Mouse (Mus musculus): ENCODE results near the gene Sox5. TPM values are rescaled to one million over a fixed set of nuclear protein-coding genes. Genes with fewer than 3 reads are reported as not detected.

Sox5 gene
- polyA plus RNA-seq, 1 experiment = 0.02 TPM

GRCm38 (mm10) chr6:144477287-144478064 lies 304.3 kb downstream of the Sox5 start:
- no peak for TF ChIP-seq GATA1 (IDR thresholded peaks at IDR 0.05; ENCODE audit: low read length)

- no peak for TF ChIP-seq GATA1 (IDR thresholded peaks at IDR 0.05; ENCODE audit: low read length)
Measured at GRCm38 (mm10) chr6:144473437-144473836, 308.3 kb downstream of the Sox5 start.

- TF ChIP-seq GATA1 (IDR thresholded peaks at IDR 0.05; ENCODE audit: low read length) = no peak
Measured at GRCm38 (mm10) chr6:144472089-144472900, 309.5 kb downstream of the Sox5 start.

- no peak for TF ChIP-seq GATA1 (IDR thresholded peaks at IDR 0.05; ENCODE audit: low read length)
Measured at GRCm38 (mm10) chr6:144466711-144467110, 315.1 kb downstream of the Sox5 start.

- TF ChIP-seq GATA1 (IDR thresholded peaks at IDR 0.05; ENCODE audit: low read length) = no peak
Measured at GRCm38 (mm10) chr6:144463691-144464090, 318.1 kb downstream of the Sox5 start.

GRCm38 (mm10) chr6:144463274-144463673 lies 318.5 kb downstream of the Sox5 start:
- no peak for TF ChIP-seq GATA1 (IDR thresholded peaks at IDR 0.05; ENCODE audit: low read length)

- TF ChIP-seq GATA1 (IDR thresholded peaks at IDR 0.05; ENCODE audit: low read length) = no peak
Measured at GRCm38 (mm10) chr6:144459486-144459885, 322.3 kb downstream of the Sox5 start.

- no peak for TF ChIP-seq GATA1 (IDR thresholded peaks at IDR 0.05; ENCODE audit: low read length)
Measured at GRCm38 (mm10) chr6:144457500-144457899, 324.3 kb downstream of the Sox5 start.

GRCm38 (mm10) chr6:144454291-144455276 lies 327.2 kb downstream of the Sox5 start:
- TF ChIP-seq GATA1 (IDR thresholded peaks at IDR 0.05; ENCODE audit: low read length) = no peak

GRCm38 (mm10) chr6:144453605-144454004 lies 328.2 kb downstream of the Sox5 start:
- TF ChIP-seq GATA1 (IDR thresholded peaks at IDR 0.05; ENCODE audit: low read length) = no peak

GRCm38 (mm10) chr6:144453147-144453546 lies 328.6 kb downstream of the Sox5 start:
- TF ChIP-seq GATA1 (IDR thresholded peaks at IDR 0.05; ENCODE audit: low read length) = no peak

GRCm38 (mm10) chr6:144452200-144452977 lies 329.4 kb downstream of the Sox5 start:
- TF ChIP-seq GATA1 (IDR thresholded peaks at IDR 0.05; ENCODE audit: low read length) = no peak

- TF ChIP-seq GATA1 (IDR thresholded peaks at IDR 0.05; ENCODE audit: low read length) = no peak
Measured at GRCm38 (mm10) chr6:144451631-144452030, 330.1 kb downstream of the Sox5 start.

- TF ChIP-seq GATA1 (IDR thresholded peaks at IDR 0.05; ENCODE audit: low read length) = no peak
Measured at GRCm38 (mm10) chr6:144445761-144446373, 335.9 kb downstream of the Sox5 start.

All from G1E-ER4 (cell line).